Mouse (Mus musculus) central nervous system, embryonic 11.5 days (tissue): Measurements from ENCODE around the gene Fmod. TPM values are rescaled to one million over a fixed set of nuclear protein-coding genes. Genes with fewer than 3 reads are reported as not detected.

ENCODE experiments used
- polyA plus RNA-seq: library from polyadenylated mRNA; depleted of rRNA; stranded (reverse); fragments of >200 nt; gene quantifications from 2 replicates; pipeline ENCODE4 v1.2.3, GENCODE M21; 2012; rRNA removed

The Fmod gene
- 4.2 and 8.5 TPM in 2 replicates for polyA plus RNA-seq

GRCm38 (mm10) chr1:134037172-134037571 lies at the start of gene Fmod:
Fmod (plus strand) TSS chr1:134037254.

GRCm38 (mm10) chr1:134078802-134079476 lies 41.9 kb downstream of the Fmod start, which contains the start of gene Btg2:
Btg2 (minus strand) TSS chr1:134079120.

Other genes with a start within 250 kb of the Fmod start
- gene Atp2b4, start 236.2 kb upstream of the Fmod start, polyA plus RNA-seq: 9.5 and 14.1 TPM in 2 replicates
- gene Optc, start 129.3 kb upstream of the Fmod start, polyA plus RNA-seq: 3.9 and 4.7 TPM in 2 replicates
- 0.54 and 1.3 TPM in 2 replicates for gene Prelp, start 115.8 kb upstream of the Fmod start, polyA plus RNA-seq
- gene Btg2, start 41.9 kb downstream of the Fmod start, polyA plus RNA-seq: 53.6 and 74.4 TPM in 2 replicates
- gene Chit1, start 74.0 kb downstream of the Fmod start, polyA plus RNA-seq: 0.06 and 0.09 TPM in 2 replicates
- gene Chil1, start 144.9 kb downstream of the Fmod start, polyA plus RNA-seq: 1.2 and 1.3 TPM in 2 replicates
- gene Mybph, start 156.2 kb downstream of the Fmod start, polyA plus RNA-seq: 0.10 and 9.1 TPM in 2 replicates
- 0.53 and 1.7 TPM in 2 replicates for gene Adora1, start 198.2 kb downstream of the Fmod start, polyA plus RNA-seq